Mouse (Mus musculus) embryo, embryonic 10.5 days (tissue): ENCODE results near the gene Esd.

Experiments used
- DNase-seq: peaks from one replicate; pipeline ENCODE4 v3.0.0-alpha.2; 2015; ENCODE audit warnings: low spot score

Esd gene

GRCm38 (mm10) chr14:74794931-74795330, 62.8 kb downstream of the Esd start:
- no peak for DNase-seq

- no peak for DNase-seq
These were observed 65.4 kb downstream of the Esd start for GRCm38 (mm10) chr14:74797386-74798062.

- no peak for DNase-seq
These were observed 66.2 kb downstream of the Esd start for GRCm38 (mm10) chr14:74798063-74798890.
